Mouse (Mus musculus) neural tube, embryonic 11.5 days (tissue): ENCODE results near the gene Acvr2b. TPM values are rescaled to one million over a fixed set of nuclear protein-coding genes. Genes with fewer than 3 reads are reported as not detected.
A peak's percentile ranks its signal among the peaks of the same experiment; 100 is the strongest.

ENCODE experiments used
- ATAC-seq: fragments of 200-750 bp; cut with Nextera tagmentation; 2 replicates; pipeline ENCODE4 v1.8.0; 2017; ENCODE audit warnings: moderate number of reproducible peaks, mild to moderate bottlenecking, moderate TSS enrichment, moderate library complexity; ENCODE audit not compliant: insufficient read depth, low FRiP score, low TSS enrichment
- DNase-seq: peaks from one replicate; pipeline ENCODE4 v3.0.0-alpha.2; 2015; ENCODE audit warnings: low spot score
- H3K27ac ChIP-seq: fragments of 300-500 bp; sonication (generic); 2 replicates; pipeline ENCODE4 v1.5.1; 2014; ENCODE audit warnings: low read depth, mild to moderate bottlenecking, low read length
- H3K27me3 ChIP-seq: fragments of 300-500 bp; sonication (generic); 2 replicates; pipeline ENCODE4 v1.6.1; 2014; ENCODE audit warnings: mild to moderate bottlenecking, low read length, mixed read lengths; ENCODE audit not compliant: control insufficient read depth, insufficient read depth
- H3K36me3 ChIP-seq: fragments of 300-500 bp; sonication (generic); 2 replicates; pipeline ENCODE4 v1.6.1; 2014; ENCODE audit warnings: mild to moderate bottlenecking, low read length, moderate library complexity, mixed read lengths; ENCODE audit not compliant: control insufficient read depth, insufficient read depth
- H3K4me1 ChIP-seq: fragments of 300-500 bp; sonication (generic); 2 replicates; pipeline ENCODE4 v1.6.1; 2014; ENCODE audit warnings: low read length, mixed read lengths; ENCODE audit not compliant: control insufficient read depth, insufficient read depth
- H3K4me2 ChIP-seq: fragments of 300-500 bp; sonication (generic); 2 replicates; pipeline ENCODE4 v1.6.1; 2014; ENCODE audit warnings: low read depth, mild to moderate bottlenecking, moderate library complexity
- H3K4me3 ChIP-seq: fragments of 300-500 bp; sonication (generic); 2 replicates; pipeline ENCODE4 v1.5.1; 2014; ENCODE audit warnings: low read depth, low read length
- H3K9ac ChIP-seq: fragments of 300-500 bp; sonication (generic); 2 replicates; pipeline ENCODE4 v1.6.1; 2014; ENCODE audit warnings: mild to moderate bottlenecking, low read length
- H3K9me3 ChIP-seq: fragments of 300-500 bp; sonication (generic); 2 replicates; pipeline ENCODE4 v1.6.1; 2016; ENCODE audit warnings: low read length; ENCODE audit not compliant: control insufficient read depth
- WGBS: fragments of 180-500 bp; shearing (Covaris S2); extraction: QIAGEN DNeasy Blood & Tissue Kit; methylation state at CpG from one replicate; pipeline ENCODE4 v1.1.7; 2014; 5-methylcytosine and 5-hydroxymethylcytosine counted together
- polyA plus RNA-seq: library from polyadenylated mRNA; unstranded; fragments of >200 nt; fragmentation: Nextera tagmentation; extraction: Ambion mirVana; gene quantifications from 2 replicates; pipeline ENCODE4 v1.2.1, GENCODE M21; 2014

Acvr2b gene
- polyA plus RNA-seq, 1 experiment from 2014 or later: 99.6 TPM

DNA sequence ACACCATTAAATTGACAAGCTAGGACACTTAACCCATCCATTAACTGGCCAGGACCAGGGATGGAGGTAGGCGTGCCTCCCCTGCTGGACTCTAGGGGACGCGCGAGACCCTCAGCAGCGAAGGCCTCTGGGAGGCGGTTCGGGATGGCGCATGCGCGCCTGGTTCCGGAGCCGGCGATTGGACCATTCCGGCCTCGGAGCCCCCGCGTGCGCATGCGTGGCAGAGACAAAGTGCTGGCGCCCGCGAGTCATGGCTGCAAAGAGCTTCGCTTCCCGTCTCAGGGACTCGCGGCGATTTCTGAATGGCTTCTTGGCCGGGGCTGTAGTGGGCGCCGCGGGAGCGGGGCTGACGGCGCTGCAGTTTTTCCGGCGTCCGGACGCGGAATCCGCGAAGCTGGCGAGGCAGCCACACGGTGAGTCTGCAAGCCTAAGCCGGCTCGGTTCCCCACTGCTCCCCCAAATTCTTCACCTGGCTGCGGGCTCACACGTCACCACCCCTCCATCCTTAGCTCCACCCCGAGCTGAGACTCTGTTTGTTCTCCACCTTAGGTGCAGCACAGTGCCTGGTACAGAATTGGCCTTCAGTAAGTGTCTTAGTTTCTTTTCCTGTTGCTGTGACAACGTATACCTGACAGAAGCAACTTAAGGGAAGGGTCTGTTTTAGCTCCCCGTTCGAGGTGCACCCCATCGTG is 43.0 kb downstream of the Acvr2b start, which contains the start of gene Exog:
Gene Exog, plus strand, starts transcription at position 206 of the 692 bp plus-strand sequence.
- peak within 1 kb of the TSS; percentile 77 for H3K4me3 ChIP-seq
- WGBS: under 1% methylated on average over 52 of the region's 52 CpGs
- H3K9ac ChIP-seq: peak within 1 kb of the TSS; percentile 93
- 0 out of 2 replicates have a peak within 1 kb of the TSS, but pooled peaks have one; percentile 58 for H3K27ac ChIP-seq
- peak within 1 kb of the TSS; percentile 74 for H3K4me2 ChIP-seq
- ATAC-seq (peak; percentile 93), DNase-seq (peak; percentile 99)
- H3K9me3 ChIP-seq: no peaks in the 10 kb centered on the region
- H3K27me3 ChIP-seq: no peaks in the 10 kb centered on the region
- peaks cover 10% of the 10 kb centered on the region; the same call in 1 of the 2 replicates for H3K36me3 ChIP-seq
- H3K4me1 ChIP-seq: peaks cover 5% of the 10 kb centered on the region; the same call in 1 of the 2 replicates

DNA sequence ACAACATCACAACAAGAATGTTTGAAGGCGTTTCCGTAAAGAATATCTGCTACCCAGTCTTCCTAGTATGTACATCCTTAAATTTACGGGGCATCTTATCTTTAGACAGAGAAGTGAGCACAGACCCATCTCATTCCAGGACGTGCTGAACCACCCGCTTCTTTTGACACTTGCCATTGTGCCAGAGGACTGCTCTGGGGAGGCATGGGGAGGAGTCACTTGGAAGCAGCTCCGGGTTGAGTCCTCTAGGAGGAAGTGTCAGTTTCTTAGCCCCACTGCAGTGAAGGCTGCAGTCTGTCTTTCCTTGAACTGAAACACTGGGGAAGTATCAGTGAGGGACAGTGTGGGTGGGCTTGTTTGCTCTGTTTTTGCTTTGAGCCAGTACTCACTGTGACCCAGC is 43.8 kb downstream of the Acvr2b start:
- Histone ChIP-seq H3K4me2 (peak overlapping the region; percentile 74), H3K27me3 (no peaks in the 10 kb centered on the region), H3K36me3 (peaks cover 10% of the 10 kb centered on the region; the same call in 1 of the 2 replicates), H3K4me1 (peaks cover 5% of the 10 kb centered on the region; the same call in 1 of the 2 replicates), H3K9ac (peak overlapping the region; percentile 93), H3K4me3 (peak overlapping the region; percentile 77), H3K9me3 (no peaks in the 10 kb centered on the region), H3K27ac (no peak overlapping the region)
- WGBS: 46% methylated on average over 6 of the region's 6 CpGs
- no peak for DNase-seq
- ATAC-seq: no peak

DNA sequence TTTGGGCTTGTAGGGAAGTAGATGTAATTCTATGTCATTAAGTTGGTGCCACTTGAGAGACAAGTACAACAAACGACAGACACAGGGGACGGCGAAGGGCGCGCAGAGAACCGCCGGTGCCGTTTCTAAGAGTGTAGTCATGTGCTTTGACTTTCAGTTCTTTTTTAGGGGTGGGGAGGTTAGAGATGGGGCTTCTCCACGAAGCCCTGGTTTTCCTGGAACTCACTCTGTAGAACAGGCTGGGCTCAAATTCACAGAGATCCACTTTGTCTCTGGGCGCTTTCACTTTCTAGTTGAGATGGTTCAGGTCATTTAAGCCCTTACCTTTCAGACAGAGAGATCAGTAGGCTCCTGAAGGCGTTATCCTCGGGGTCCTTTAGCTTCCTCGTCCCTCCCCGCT is 54.0 kb downstream of the Acvr2b start:
- Histone ChIP-seq H3K4me1 (no peaks in the 10 kb centered on the region), H3K4me2 (no peak overlapping the region), H3K9me3 (no peaks in the 10 kb centered on the region), H3K4me3 (no peak overlapping the region), H3K27me3 (no peaks in the 10 kb centered on the region), H3K9ac (no peak overlapping the region), H3K36me3 (peaks cover 2% of the 10 kb centered on the region; the same call in 1 of the 2 replicates), H3K27ac (no peak overlapping the region)
- 90% methylated on average over 14 of the region's 14 CpGs for WGBS
- no peak for ATAC-seq
- DNase-seq: no peak

DNA sequence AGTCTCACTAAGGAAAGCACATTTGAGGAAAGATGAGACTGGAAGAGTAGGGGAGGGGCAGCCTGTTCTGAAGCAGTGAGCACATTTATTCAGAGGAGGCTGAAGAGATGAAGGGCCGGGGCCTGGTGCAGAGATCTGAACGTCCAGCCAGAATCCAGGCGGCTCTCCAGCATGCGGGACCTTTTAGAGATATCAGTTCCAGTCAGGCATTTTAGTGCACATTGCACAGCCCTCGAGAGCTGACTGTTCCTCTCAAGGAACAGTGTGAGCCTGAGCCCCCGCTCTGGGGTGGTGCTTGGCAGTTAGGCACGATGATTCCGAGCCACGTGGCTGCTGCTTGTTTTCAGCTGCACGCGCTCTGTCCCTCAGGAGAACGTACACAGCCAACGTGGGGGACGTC is 55.2 kb downstream of the Acvr2b start:
- Histone ChIP-seq H3K9me3 (no peaks in the 10 kb centered on the region), H3K36me3 (peaks cover 4% of the 10 kb centered on the region; the same call in 1 of the 2 replicates), H3K4me3 (no peak overlapping the region), H3K27ac (no peak overlapping the region), H3K27me3 (no peaks in the 10 kb centered on the region), H3K4me2 (no peak overlapping the region), H3K4me1 (no peaks in the 10 kb centered on the region), H3K9ac (no peak overlapping the region)
- ATAC-seq (no peak), DNase-seq (no peak)
- WGBS: 90% methylated on average over 14 of the region's 14 CpGs

DNA sequence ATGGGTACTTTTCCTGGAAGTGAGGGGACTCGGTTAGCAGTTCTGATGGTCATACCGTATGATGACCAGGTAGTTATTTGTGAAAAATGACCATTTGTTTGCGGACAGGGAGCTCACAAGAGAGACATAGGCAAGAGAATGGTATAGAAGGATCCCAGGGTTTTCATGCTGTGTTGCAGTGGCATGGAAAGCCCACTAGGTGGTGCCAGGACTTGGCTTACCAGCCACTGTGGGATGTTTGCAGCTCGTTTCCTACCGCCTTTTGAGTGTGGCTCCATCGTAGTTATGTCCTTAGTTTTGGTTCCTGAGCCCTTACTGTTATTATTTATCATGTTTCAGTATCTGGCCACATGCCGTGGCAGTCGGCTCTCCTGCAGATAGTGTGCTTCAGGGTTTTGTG is 58.5 kb downstream of the Acvr2b start:
- H3K36me3 ChIP-seq: peaks cover 21% of the 10 kb centered on the region
- WGBS: 57% methylated on average over 8 of the region's 8 CpGs
- ATAC-seq (no peak), DNase-seq (peak; percentile 68)
- no peak overlapping the region for H3K4me3 ChIP-seq
- H3K4me1 ChIP-seq: no peaks in the 10 kb centered on the region
- no peak overlapping the region for H3K9ac ChIP-seq
- H3K4me2 ChIP-seq: no peak overlapping the region
- no peak overlapping the region for H3K27ac ChIP-seq
- no peaks in the 10 kb centered on the region for H3K27me3 ChIP-seq
- no peaks in the 10 kb centered on the region for H3K9me3 ChIP-seq

DNA sequence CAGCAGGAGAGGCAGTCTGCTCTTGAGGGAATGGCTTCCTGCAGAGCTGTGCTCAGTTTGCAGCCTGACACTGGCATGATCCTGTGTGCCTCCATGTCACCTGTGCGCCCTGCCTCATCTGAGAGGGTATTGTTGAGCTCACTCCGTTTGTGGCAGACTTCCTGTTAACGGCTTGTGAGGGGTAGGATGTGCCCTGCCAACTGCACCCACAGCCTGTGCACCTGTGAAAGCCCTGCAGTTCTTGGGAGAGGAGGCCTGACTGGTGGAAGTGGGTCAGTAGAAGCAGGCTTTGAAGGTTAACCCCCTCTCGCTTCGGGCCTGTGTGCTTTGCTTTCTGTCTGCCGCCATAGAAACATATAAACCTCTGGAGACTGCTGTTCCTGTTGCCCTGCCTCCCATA is 63.1 kb downstream of the Acvr2b start:
- peaks cover 25% of the 10 kb centered on the region for H3K36me3 ChIP-seq
- no peaks in the 10 kb centered on the region for H3K4me1 ChIP-seq
- H3K27me3 ChIP-seq: no peaks in the 10 kb centered on the region
- 90% methylated on average over 6 of the region's 6 CpGs for WGBS
- H3K27ac ChIP-seq: no peak overlapping the region
- H3K9ac ChIP-seq: no peak overlapping the region
- H3K4me2 ChIP-seq: no peak overlapping the region
- H3K4me3 ChIP-seq: no peak overlapping the region
- no peaks in the 10 kb centered on the region for H3K9me3 ChIP-seq
- no peak for ATAC-seq
- no peak for DNase-seq

DNA sequence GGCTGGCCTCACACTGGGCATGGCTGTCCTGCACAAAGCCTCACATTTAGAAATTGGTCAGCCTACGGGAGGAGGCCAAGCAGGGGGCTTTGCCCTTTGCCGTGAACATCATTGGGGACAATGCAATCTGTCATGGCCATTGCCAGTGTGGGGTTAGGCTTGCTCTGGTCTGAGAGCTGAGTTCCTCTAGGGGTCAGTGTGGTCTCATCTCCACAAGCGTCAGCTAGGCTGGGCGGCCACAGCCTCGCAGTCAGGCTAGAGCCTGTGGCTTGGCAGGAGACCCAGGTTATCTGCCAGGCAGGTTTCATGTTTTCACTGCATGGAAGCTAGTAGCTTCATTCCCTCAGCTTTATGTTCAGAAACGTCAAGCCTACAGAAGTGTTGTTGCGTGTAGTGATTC is 63.7 kb downstream of the Acvr2b start:
- DNase-seq: no peak
- 70% methylated on average over 7 of the region's 7 CpGs for WGBS
- no peak overlapping the region for H3K27ac ChIP-seq
- no peaks in the 10 kb centered on the region for H3K27me3 ChIP-seq
- H3K9ac ChIP-seq: no peak overlapping the region
- H3K4me2 ChIP-seq: no peak overlapping the region
- no peak overlapping the region for H3K4me3 ChIP-seq
- H3K9me3 ChIP-seq: no peaks in the 10 kb centered on the region
- H3K4me1 ChIP-seq: no peaks in the 10 kb centered on the region
- H3K36me3 ChIP-seq: peaks cover 25% of the 10 kb centered on the region
- no peak; the same call in 1 of the 2 replicates for ATAC-seq

DNA sequence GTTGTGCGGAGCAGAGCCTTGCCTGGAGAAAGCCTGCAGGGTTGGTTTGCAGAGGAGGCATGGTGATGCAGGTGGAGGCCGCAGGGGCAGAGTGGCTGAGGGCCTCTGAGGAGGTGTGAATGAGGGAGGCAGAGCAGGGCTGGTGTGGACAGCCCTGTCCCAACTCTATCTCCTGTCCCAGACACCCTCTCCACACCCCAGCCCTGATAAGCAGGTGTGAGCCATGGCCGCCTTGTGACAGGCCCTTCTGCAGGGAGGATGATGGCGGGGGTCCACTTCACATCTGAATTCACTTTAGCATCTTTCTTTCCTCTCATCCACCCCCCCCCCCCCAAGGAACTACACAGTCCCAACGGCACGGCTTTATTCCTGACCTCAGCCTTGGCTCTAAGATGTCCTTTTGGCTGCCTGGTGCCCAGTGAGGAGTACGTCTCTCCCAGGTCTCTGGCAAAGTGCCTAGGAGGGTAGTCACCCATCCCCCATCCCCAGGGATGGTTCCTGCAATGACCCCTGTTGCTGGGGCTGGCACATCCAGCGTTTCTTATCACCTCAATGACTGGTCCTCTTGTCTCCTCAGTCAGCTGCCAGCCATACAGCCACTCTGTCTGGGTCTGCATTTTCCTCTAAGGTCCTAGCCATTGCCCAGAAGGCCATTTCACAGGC is 67.9 kb downstream of the Acvr2b start:
- WGBS: 80% methylated on average over 8 of the region's 8 CpGs
- Histone ChIP-seq H3K27me3 (no peaks in the 10 kb centered on the region), H3K36me3 (peaks cover 6% of the 10 kb centered on the region), H3K4me1 (no peaks in the 10 kb centered on the region), H3K9me3 (no peaks in the 10 kb centered on the region), H3K4me2 (no peak overlapping the region), H3K27ac (no peak overlapping the region), H3K4me3 (no peak overlapping the region), H3K9ac (no peak overlapping the region)
- DNase-seq (no peak), ATAC-seq (no peak)
